Mouse (Mus musculus): ENCODE results near the gene Pde4a. TPM values are rescaled to one million over a fixed set of nuclear protein-coding genes. Genes with fewer than 3 reads are reported as not detected.

Gene Pde4a
- polyA plus RNA-seq, 1 experiment from 2014 or later, result 3.8 TPM

- 14% methylated on average over 5 of the region's 5 CpGs for WGBS
- Histone ChIP-seq H3K9me3 (replicated peaks) (no peaks in the 10 kb centered on the region; the same call in 1 of the 2 replicates), H3K36me3 (no peaks in the 10 kb centered on the region), H3K4me1 (peaks cover 26% of the 10 kb centered on the region), H3K27ac (replicated peaks) (peak overlapping the region; percentile 39; the same call in 1 of the 2 replicates), H3K27me3 (ENCODE audit: low read depth, poor library complexity, severe bottlenecking) (peaks cover 8% of the 10 kb centered on the region; the same call in 1 of the 2 replicates), H3K4me3 (peak overlapping the region; percentile 43)
- DNase-seq (ENCODE audit: low spot score), result no peak
Observed at GRCm38 (mm10) chr9:21153833-21154232, 11.7 kb upstream of the Pde4a start.

GRCm38 (mm10) chr9:21154787-21155186 is 10.7 kb upstream of the Pde4a start:
- 85% methylated on average over 3 of the region's 3 CpGs for WGBS
- Histone ChIP-seq H3K27ac (replicated peaks) (no peak overlapping the region), H3K27me3 (ENCODE audit: low read depth, poor library complexity, severe bottlenecking) (peaks cover 8% of the 10 kb centered on the region; the same call in 1 of the 2 replicates), H3K36me3 (no peaks in the 10 kb centered on the region), H3K4me1 (peaks cover 22% of the 10 kb centered on the region), H3K9me3 (replicated peaks) (no peaks in the 10 kb centered on the region; the same call in 1 of the 2 replicates), H3K4me3 (no peak overlapping the region)
- DNase-seq (ENCODE audit: low spot score), result no peak

- Histone ChIP-seq H3K27me3 (ENCODE audit: low read depth, poor library complexity, severe bottlenecking) (peaks cover 57% of the 10 kb centered on the region), H3K4me3 (peak overlapping the region; percentile 71), H3K27ac (replicated peaks) (peak overlapping the region; percentile 86), H3K4me1 (peaks cover 37% of the 10 kb centered on the region), H3K9me3 (replicated peaks) (no peaks in the 10 kb centered on the region; the same call in 1 of the 2 replicates), H3K36me3 (no peaks in the 10 kb centered on the region)
- DNase-seq (ENCODE audit: low spot score), result peak; percentile 90
- WGBS, result 1% methylated on average over 52 of the region's 52 CpGs
Observed at GRCm38 (mm10) chr9:21161209-21161909, 4.2 kb upstream of the Pde4a start.

GRCm38 (mm10) chr9:21163086-21164050 is 2.1 kb upstream of the Pde4a start:
- no peak for DNase-seq (ENCODE audit: low spot score)
- peaks cover 51% of the 10 kb centered on the region for H3K4me1 ChIP-seq
- no peak overlapping the region for H3K27ac ChIP-seq (replicated peaks)
- no peaks in the 10 kb centered on the region; the same call in 1 of the 2 replicates for H3K9me3 ChIP-seq (replicated peaks)
- H3K36me3 ChIP-seq, result no peaks in the 10 kb centered on the region
- H3K4me3 ChIP-seq, result peak overlapping the region; percentile 39; the same call in 1 of the 2 replicates
- 43% methylated on average over 11 of the region's 11 CpGs for WGBS
- peaks cover 77% of the 10 kb centered on the region for H3K27me3 ChIP-seq (ENCODE audit: low read depth, poor library complexity, severe bottlenecking)

GRCm38 (mm10) chr9:21164072-21164471 is 1.4 kb upstream of the Pde4a start:
- peak overlapping the region; percentile 39 for H3K4me3 ChIP-seq
- peaks cover 80% of the 10 kb centered on the region for H3K27me3 ChIP-seq (ENCODE audit: low read depth, poor library complexity, severe bottlenecking)
- no peak overlapping the region for H3K27ac ChIP-seq (replicated peaks)
- peaks cover 58% of the 10 kb centered on the region for H3K4me1 ChIP-seq
- H3K36me3 ChIP-seq, result no peaks in the 10 kb centered on the region
- no peak for DNase-seq (ENCODE audit: low spot score)
- 2% methylated on average over 26 of the region's 26 CpGs for WGBS
- H3K9me3 ChIP-seq (replicated peaks), result no peaks in the 10 kb centered on the region

- Histone ChIP-seq H3K27ac (replicated peaks) (peak overlapping the region; percentile 33; the same call in 1 of the 2 replicates), H3K4me1 (peaks cover 56% of the 10 kb centered on the region), H3K36me3 (no peaks in the 10 kb centered on the region), H3K4me3 (peak overlapping the region; percentile 55), H3K9me3 (replicated peaks) (no peaks in the 10 kb centered on the region), H3K27me3 (ENCODE audit: low read depth, poor library complexity, severe bottlenecking) (peaks cover 72% of the 10 kb centered on the region)
- WGBS, result under 1% methylated on average over 47 of the region's 47 CpGs
- peak; percentile 49 for DNase-seq (ENCODE audit: low spot score)
Observed at GRCm38 (mm10) chr9:21165952-21166451, 488 bp downstream of the Pde4a start.

GRCm38 (mm10) chr9:21166516-21166915 is 1.0 kb downstream of the Pde4a start:
- DNase-seq (ENCODE audit: low spot score), result no peak
- peaks cover 50% of the 10 kb centered on the region for H3K4me1 ChIP-seq
- WGBS, result 38% methylated on average over 3 of the region's 3 CpGs
- H3K4me3 ChIP-seq, result peak overlapping the region; percentile 55
- no peaks in the 10 kb centered on the region for H3K9me3 ChIP-seq (replicated peaks)
- H3K27me3 ChIP-seq (ENCODE audit: low read depth, poor library complexity, severe bottlenecking), result peaks cover 71% of the 10 kb centered on the region
- no peaks in the 10 kb centered on the region for H3K36me3 ChIP-seq
- H3K27ac ChIP-seq (replicated peaks), result no peak overlapping the region

- Histone ChIP-seq H3K27me3 (ENCODE audit: low read depth, poor library complexity, severe bottlenecking) (peaks cover 62% of the 10 kb centered on the region), H3K4me1 (peaks cover 48% of the 10 kb centered on the region), H3K27ac (replicated peaks) (peak overlapping the region; percentile 49; the same call in 1 of the 2 replicates), H3K4me3 (peak overlapping the region; percentile 38), H3K9me3 (replicated peaks) (no peaks in the 10 kb centered on the region), H3K36me3 (no peaks in the 10 kb centered on the region)
- DNase-seq (ENCODE audit: low spot score), result no peak
- 64% methylated on average over 10 of the region's 10 CpGs for WGBS
Observed at GRCm38 (mm10) chr9:21167140-21168097, 1.9 kb downstream of the Pde4a start.

GRCm38 (mm10) chr9:21168161-21169123 is 2.9 kb downstream of the Pde4a start:
- H3K27ac ChIP-seq (replicated peaks), result peak overlapping the region; percentile 49
- peak; percentile 80 for DNase-seq (ENCODE audit: low spot score)
- no peaks in the 10 kb centered on the region for H3K9me3 ChIP-seq (replicated peaks)
- H3K27me3 ChIP-seq (ENCODE audit: low read depth, poor library complexity, severe bottlenecking), result peaks cover 52% of the 10 kb centered on the region
- WGBS, result 14% methylated on average over 30 of the region's 30 CpGs
- H3K36me3 ChIP-seq, result no peaks in the 10 kb centered on the region
- H3K4me1 ChIP-seq, result peaks cover 48% of the 10 kb centered on the region
- peak overlapping the region; percentile 38 for H3K4me3 ChIP-seq

- no peak for DNase-seq (ENCODE audit: low spot score)
- no peaks in the 10 kb centered on the region for H3K9me3 ChIP-seq (replicated peaks)
- 44% methylated on average over 1 of the region's 1 CpGs for WGBS
- no peaks in the 10 kb centered on the region for H3K36me3 ChIP-seq
- no peak overlapping the region for H3K27ac ChIP-seq (replicated peaks)
- H3K27me3 ChIP-seq (ENCODE audit: low read depth, poor library complexity, severe bottlenecking), result peaks cover 45% of the 10 kb centered on the region
- H3K4me3 ChIP-seq, result no peak overlapping the region
- H3K4me1 ChIP-seq, result peaks cover 43% of the 10 kb centered on the region
Observed at GRCm38 (mm10) chr9:21169157-21169556, 3.6 kb downstream of the Pde4a start.

GRCm38 (mm10) chr9:21172364-21172763 is 6.8 kb downstream of the Pde4a start:
- Histone ChIP-seq H3K27me3 (ENCODE audit: low read depth, poor library complexity, severe bottlenecking) (peaks cover 13% of the 10 kb centered on the region), H3K4me3 (no peak overlapping the region), H3K27ac (replicated peaks) (no peak overlapping the region), H3K36me3 (no peaks in the 10 kb centered on the region), H3K9me3 (replicated peaks) (no peaks in the 10 kb centered on the region), H3K4me1 (peaks cover 17% of the 10 kb centered on the region)
- DNase-seq (ENCODE audit: low spot score), result no peak
- 84% methylated on average over 6 of the region's 6 CpGs for WGBS
